Mouse (Mus musculus) limb, embryonic 11.5 days (tissue): ENCODE data around the gene Klhl26. TPM values are rescaled to one million over a fixed set of nuclear protein-coding genes. Genes with fewer than 3 reads are reported as not detected.
A peak's percentile ranks its signal among the peaks of the same experiment; 100 is the strongest.

Experiments used
- ATAC-seq: fragments of 200-750 bp; cut with Nextera tagmentation; 2 replicates; pipeline ENCODE4 v1.8.0; 2017; ENCODE audit warnings: low read depth; ENCODE audit not compliant: insufficient number of reproducible peaks, low FRiP score, low TSS enrichment
- DNase-seq: peaks from one replicate; pipeline ENCODE4 v3.0.0-alpha.2; 2015; ENCODE audit warnings: low spot score
- H3K27ac ChIP-seq: fragments of 300-500 bp; sonication (generic); replicated peaks from 2 replicates; pipeline ENCODE4 v1.5.1; 2014; ENCODE audit warnings: low read depth, mild to moderate bottlenecking, low read length
- H3K27me3 ChIP-seq: fragments of 300-500 bp; sonication (generic); 2 replicates; pipeline ENCODE4 v1.6.1; 2014; ENCODE audit warnings: mild to moderate bottlenecking, low read length, mixed read lengths; ENCODE audit not compliant: control insufficient read depth, insufficient read depth
- H3K36me3 ChIP-seq: fragments of 300-500 bp; sonication (generic); 2 replicates; pipeline ENCODE4 v1.6.1; 2014; ENCODE audit warnings: mild to moderate bottlenecking, low read length, moderate library complexity, mixed read lengths; ENCODE audit not compliant: control insufficient read depth, insufficient read depth
- H3K4me1 ChIP-seq: fragments of 300-500 bp; sonication (generic); 2 replicates; pipeline ENCODE4 v1.6.1; 2014; ENCODE audit warnings: low read length, mixed read lengths; ENCODE audit not compliant: control insufficient read depth, insufficient read depth
- H3K4me2 ChIP-seq: fragments of 300-500 bp; sonication (generic); 2 replicates; pipeline ENCODE4 v1.6.1; 2014; ENCODE audit warnings: low read depth, mild to moderate bottlenecking, moderate library complexity; ENCODE audit not compliant: severe bottlenecking
- H3K4me3 ChIP-seq: fragments of 300-500 bp; sonication (generic); 2 replicates; pipeline ENCODE4 v1.5.1; 2014; ENCODE audit warnings: low read depth, low read length
- H3K9ac ChIP-seq: fragments of 300-500 bp; sonication (generic); 2 replicates; pipeline ENCODE4 v1.6.1; 2014; ENCODE audit warnings: mild to moderate bottlenecking, low read length
- H3K9me3 ChIP-seq: fragments of 300-500 bp; sonication (generic); 2 replicates; pipeline ENCODE4 v1.6.1; 2016; ENCODE audit warnings: low read length; ENCODE audit not compliant: control insufficient read depth
- WGBS: fragments of 180-500 bp; shearing (Covaris S2); extraction: QIAGEN DNeasy Blood & Tissue Kit; methylation state at CpG from one replicate; pipeline ENCODE4 v1.1.7; 2014; 5-methylcytosine and 5-hydroxymethylcytosine counted together
- polyA plus RNA-seq: library from polyadenylated mRNA; unstranded; fragments of >200 nt; fragmentation: Nextera tagmentation; extraction: Ambion mirVana; gene quantifications from 2 replicates; pipeline ENCODE4 v1.2.1, GENCODE M21; 2014

The Klhl26 gene
- polyA plus RNA-seq, 1 experiment from 2014 or later: 18.9 TPM

GRCm38 (mm10) chr8:70453852-70454251 lies 22.9 kb downstream of the Klhl26 start:
- no peak for DNase-seq
- Histone ChIP-seq H3K9ac (no peak overlapping the region), H3K27ac (no peak overlapping the region), H3K27me3 (peaks cover 3% of the 10 kb centered on the region; the same call in 1 of the 2 replicates), H3K4me1 (peaks cover 9% of the 10 kb centered on the region), H3K4me2 (no peak overlapping the region), H3K4me3 (no peak overlapping the region), H3K36me3 (no peaks in the 10 kb centered on the region; the same call in 1 of the 2 replicates), H3K9me3 (no peaks in the 10 kb centered on the region)
- WGBS: 84% methylated on average over 5 of the region's 5 CpGs
- ATAC-seq: no peak

GRCm38 (mm10) chr8:70452196-70452966 lies 24.4 kb downstream of the Klhl26 start:
- Histone ChIP-seq H3K9ac (no peak overlapping the region), H3K36me3 (no peaks in the 10 kb centered on the region; the same call in 1 of the 2 replicates), H3K27me3 (peaks cover 3% of the 10 kb centered on the region; the same call in 1 of the 2 replicates), H3K4me1 (peaks cover 20% of the 10 kb centered on the region), H3K27ac (no peak overlapping the region), H3K9me3 (no peaks in the 10 kb centered on the region), H3K4me3 (no peak overlapping the region), H3K4me2 (no peak overlapping the region)
- DNase-seq (no peak), ATAC-seq (no peak)
- WGBS: 59% methylated on average over 52 of the region's 52 CpGs

- H3K27ac ChIP-seq: 0 out of 2 replicates have a peak overlapping the region, but pooled peaks have one; percentile 14
- WGBS: 78% methylated on average over 19 of the region's 19 CpGs
Measured at GRCm38 (mm10) chr8:70447639-70448420, 28.9 kb downstream of the Klhl26 start.

GRCm38 (mm10) chr8:70445988-70446387 lies 30.8 kb downstream of the Klhl26 start:
- WGBS: 63% methylated on average over 1 of the region's 1 CpGs

More at GRCm38 (mm10) chr8:70447639-70448420, 28.9 kb downstream of the Klhl26 start:
- Histone ChIP-seq H3K9ac (0 out of 2 replicates have a peak overlapping the region, but pooled peaks have one; percentile 27), H3K4me2 (no peak overlapping the region), H3K4me1 (peaks cover 18% of the 10 kb centered on the region), H3K9me3 (no peaks in the 10 kb centered on the region), H3K4me3 (no peak overlapping the region), H3K27me3 (peaks cover 3% of the 10 kb centered on the region; the same call in 1 of the 2 replicates), H3K36me3 (no peaks in the 10 kb centered on the region; the same call in 1 of the 2 replicates)
- no peak for ATAC-seq
- no peak for DNase-seq

GRCm38 (mm10) chr8:70443326-70443725 lies 33.4 kb downstream of the Klhl26 start:
- no peak for ATAC-seq
- WGBS: 79% methylated on average over 4 of the region's 4 CpGs

More at GRCm38 (mm10) chr8:70445988-70446387, 30.8 kb downstream of the Klhl26 start:
- H3K4me1 ChIP-seq: peaks cover 18% of the 10 kb centered on the region
- ATAC-seq (no peak), DNase-seq (no peak)
- no peak overlapping the region for H3K4me3 ChIP-seq
- no peak overlapping the region for H3K4me2 ChIP-seq
- no peak overlapping the region for H3K27ac ChIP-seq
- no peaks in the 10 kb centered on the region for H3K36me3 ChIP-seq
- H3K9me3 ChIP-seq: no peaks in the 10 kb centered on the region
- H3K27me3 ChIP-seq: no peaks in the 10 kb centered on the region
- H3K9ac ChIP-seq: no peak overlapping the region

GRCm38 (mm10) chr8:70441565-70441964 lies 35.2 kb downstream of the Klhl26 start:
- WGBS: 66% methylated on average over 3 of the region's 3 CpGs
- Histone ChIP-seq H3K36me3 (no peaks in the 10 kb centered on the region), H3K4me2 (no peak overlapping the region), H3K4me1 (peaks cover 7% of the 10 kb centered on the region), H3K27ac (no peak overlapping the region), H3K9me3 (no peaks in the 10 kb centered on the region), H3K4me3 (no peak overlapping the region), H3K9ac (0 out of 2 replicates have a peak overlapping the region, but pooled peaks have one; percentile 4), H3K27me3 (no peaks in the 10 kb centered on the region)
- DNase-seq: no peak
- no peak for ATAC-seq

More at GRCm38 (mm10) chr8:70443326-70443725, 33.4 kb downstream of the Klhl26 start:
- no peak for DNase-seq
- H3K9me3 ChIP-seq: no peaks in the 10 kb centered on the region
- H3K4me3 ChIP-seq: no peak overlapping the region
- H3K27me3 ChIP-seq: no peaks in the 10 kb centered on the region
- no peak overlapping the region for H3K27ac ChIP-seq
- no peaks in the 10 kb centered on the region for H3K36me3 ChIP-seq
- peaks cover 13% of the 10 kb centered on the region for H3K4me1 ChIP-seq
- no peak overlapping the region for H3K4me2 ChIP-seq
- no peak overlapping the region for H3K9ac ChIP-seq

- DNase-seq (no peak), ATAC-seq (no peak)
- H3K4me2 ChIP-seq: no peak overlapping the region; the same call in 1 of the 2 replicates
- no peak overlapping the region; the same call in 1 of the 2 replicates for H3K4me3 ChIP-seq
- H3K9me3 ChIP-seq: no peaks in the 10 kb centered on the region
- H3K27ac ChIP-seq: no peak overlapping the region
- 57% methylated on average over 3 of the region's 3 CpGs for WGBS
- H3K4me1 ChIP-seq: peaks cover 7% of the 10 kb centered on the region
- no peaks in the 10 kb centered on the region for H3K36me3 ChIP-seq
- H3K9ac ChIP-seq: no peak overlapping the region
- H3K27me3 ChIP-seq: no peaks in the 10 kb centered on the region
Measured at GRCm38 (mm10) chr8:70440246-70440645, 36.5 kb downstream of the Klhl26 start.

GRCm38 (mm10) chr8:70439848-70440179 lies 37.0 kb downstream of the Klhl26 start:
- ATAC-seq (peak; percentile 59), DNase-seq (no peak)
- no peaks in the 10 kb centered on the region for H3K27me3 ChIP-seq
- H3K4me2 ChIP-seq: peak overlapping the region; percentile 85
- H3K36me3 ChIP-seq: no peaks in the 10 kb centered on the region
- WGBS: 5% methylated on average over 7 of the region's 7 CpGs
- H3K4me1 ChIP-seq: peaks cover 7% of the 10 kb centered on the region
- H3K9ac ChIP-seq: peak overlapping the region; percentile 70
- peak overlapping the region; percentile 62 for H3K4me3 ChIP-seq
- 0 out of 2 replicates have a peak overlapping the region, but pooled peaks have one; percentile 26 for H3K27ac ChIP-seq
- H3K9me3 ChIP-seq: no peaks in the 10 kb centered on the region
